Mouse (Mus musculus) spleen, postnatal 4 days (tissue): ENCODE results near the gene Pdzd2.
"Not testable (repeated sequence)": the region's sequence is repeated elsewhere in the genome, so short reads cannot be mapped to it uniquely, and the experiment has no call there.

ENCODE experiments used
- DNase-seq, 2 experiments: peaks; one replicate each; pipeline ENCODE4 v3.0.0; 2022; ENCODE audit warnings: low spot score in 2 of 2

The Pdzd2 gene

DNA sequence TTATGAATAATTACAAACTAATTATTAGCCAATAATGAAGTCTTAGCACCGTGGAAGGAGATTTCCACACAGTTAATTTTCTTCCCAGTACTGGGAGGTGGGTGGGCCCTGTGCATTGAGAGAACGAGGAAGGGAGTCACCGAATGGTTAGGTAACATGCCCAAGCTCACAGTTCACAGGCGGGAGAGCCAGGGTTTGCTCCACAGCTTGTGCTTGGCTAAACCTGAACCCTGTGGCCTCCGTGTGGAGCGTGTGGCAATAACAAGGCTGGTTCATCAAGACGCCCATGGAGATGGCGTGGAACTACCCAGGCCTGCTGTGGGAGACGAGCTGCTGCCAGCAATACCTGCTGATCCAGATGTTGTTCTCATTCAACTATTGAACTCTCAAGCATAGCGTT, 361.9 kb downstream of the Pdzd2 start:
- DNase-seq: no peak

- DNase-seq: no peak
Observed at GRCm38 (mm10) chr15:12376491-12377069, 363.1 kb downstream of the Pdzd2 start.

- peak; percentile 86 to 93 for DNase-seq
Observed at GRCm38 (mm10) chr15:12375641-12376311, 363.9 kb downstream of the Pdzd2 start.

GRCm38 (mm10) chr15:12374916-12375315, 364.8 kb downstream of the Pdzd2 start:
- no peak for DNase-seq

- DNase-seq: no peak
Observed at GRCm38 (mm10) chr15:12373918-12374317, 365.8 kb downstream of the Pdzd2 start.

DNA sequence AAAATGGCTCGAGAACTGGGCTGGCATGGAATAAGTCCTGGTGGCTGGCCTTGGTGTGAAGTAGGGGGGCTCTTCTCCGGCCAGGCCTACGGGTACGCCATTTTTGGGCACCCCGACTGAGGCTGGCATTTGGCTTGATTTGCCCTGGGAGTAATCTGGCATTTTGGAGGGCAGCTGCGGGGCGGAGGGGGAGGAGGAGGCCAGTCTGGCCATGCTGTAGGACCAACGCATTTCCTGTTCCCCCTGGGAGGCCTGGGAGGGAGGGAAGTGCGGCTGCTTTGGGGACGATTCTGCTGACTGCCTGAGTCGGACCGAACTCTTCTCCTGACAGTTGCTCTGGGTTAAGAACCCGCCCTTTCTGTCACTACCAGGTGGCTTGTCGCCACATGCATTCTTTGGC, 366.2 kb downstream of the Pdzd2 start:
- no peak for DNase-seq

DNA sequence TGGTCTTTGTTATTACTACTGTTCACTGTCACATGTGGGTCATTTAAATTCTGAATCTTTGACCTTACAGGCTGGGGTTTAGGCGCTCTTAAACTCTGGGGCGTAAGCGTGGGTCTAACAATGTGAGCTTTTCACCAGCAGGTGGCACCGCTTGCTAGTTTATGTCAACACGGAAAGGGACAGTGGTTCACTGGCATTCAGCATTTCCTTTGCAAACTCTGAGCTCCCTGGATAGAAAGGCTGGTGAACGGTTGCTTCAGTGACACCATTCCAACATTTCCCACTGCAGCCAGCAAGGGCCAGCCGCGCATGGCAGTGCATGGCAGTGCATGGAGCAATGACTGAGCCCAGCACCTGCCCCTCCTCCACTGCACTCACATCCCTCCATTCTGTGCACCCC, 368.5 kb downstream of the Pdzd2 start:
- peak; percentile 61 to 75 for DNase-seq

- DNase-seq: no peak
Observed at GRCm38 (mm10) chr15:12370096-12370495, 369.6 kb downstream of the Pdzd2 start.

DNA sequence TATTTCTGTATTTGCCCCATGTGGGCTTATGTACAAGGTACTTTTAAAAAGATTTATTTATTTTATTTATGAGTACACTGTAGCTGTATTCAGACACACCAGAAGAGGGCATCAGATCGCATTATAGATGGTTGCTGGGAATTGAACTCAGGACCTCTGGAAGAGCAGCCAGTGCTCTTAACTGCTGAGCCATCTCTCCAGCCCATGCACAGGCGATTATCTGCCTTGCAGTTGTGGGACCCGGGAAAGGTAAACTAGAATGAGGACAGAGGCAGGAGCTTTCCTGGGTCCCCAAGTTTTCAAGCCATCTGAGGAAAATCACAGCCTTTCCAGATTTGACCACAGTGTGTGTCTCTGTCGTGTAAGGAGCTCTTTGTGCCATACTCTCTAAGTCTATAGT, 370.9 kb downstream of the Pdzd2 start:
- DNase-seq: no peak

DNA sequence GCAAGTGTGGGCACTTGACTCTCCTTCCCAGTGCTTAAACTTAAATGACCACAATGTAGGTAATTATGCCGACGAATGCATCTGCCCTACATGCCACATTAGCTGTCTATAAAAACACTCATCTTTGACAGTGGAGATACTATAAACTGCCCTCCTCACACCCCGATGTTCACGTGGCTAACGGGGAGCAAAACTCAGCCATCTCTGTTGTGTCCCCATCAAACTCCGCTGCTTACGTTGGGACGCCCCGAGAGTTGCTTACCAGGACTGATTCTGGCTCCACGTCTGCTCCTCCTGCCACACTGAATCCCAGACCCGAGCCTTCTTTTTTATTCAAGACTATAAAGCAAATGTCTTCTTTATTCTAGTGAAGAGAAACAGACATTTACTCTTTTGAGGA, 371.4 kb downstream of the Pdzd2 start:
- no peak for DNase-seq

DNA sequence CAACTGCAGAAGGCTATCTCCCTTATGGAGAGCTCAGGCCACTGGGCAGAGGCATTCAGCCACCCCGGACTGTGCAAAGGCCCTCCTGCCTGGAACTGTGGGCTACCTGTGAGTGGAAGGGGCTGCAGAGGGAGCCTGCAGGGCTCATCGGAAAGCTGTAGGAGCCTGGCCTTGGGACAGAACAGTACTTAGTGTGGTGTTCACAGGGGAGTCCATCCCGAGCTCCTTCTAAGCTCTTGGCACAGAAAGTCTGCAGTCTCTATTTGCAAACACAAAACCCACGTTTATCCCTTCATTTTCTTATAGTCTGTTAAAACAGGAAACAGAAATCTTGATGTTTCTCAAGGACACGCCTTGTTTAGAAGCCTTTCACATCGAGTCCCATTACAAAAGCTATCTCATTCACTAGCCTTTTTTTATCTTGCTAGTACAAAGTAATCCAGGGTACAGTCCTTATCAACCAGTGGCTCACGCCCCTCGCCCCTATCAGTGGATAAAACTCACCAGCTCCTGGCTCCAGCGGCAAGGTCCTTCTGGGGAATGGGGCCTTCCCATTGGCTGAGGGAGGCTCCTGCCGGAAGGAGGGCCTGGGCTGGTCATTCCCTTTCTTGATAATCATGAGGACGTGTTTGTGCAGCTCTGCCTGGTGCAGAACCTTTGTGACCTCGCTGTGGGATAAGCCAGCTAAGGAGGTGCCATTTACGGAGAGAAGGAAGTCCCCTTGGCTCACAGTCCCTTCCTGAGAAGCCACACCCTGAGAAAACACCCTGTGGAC, 372.2 kb downstream of the Pdzd2 start:
- DNase-seq: peak in 1 of 2 experiments; percentile 54

- DNase-seq: not testable (repeated sequence)
Observed at GRCm38 (mm10) chr15:12366580-12367305, 373.0 kb downstream of the Pdzd2 start.

- DNase-seq: no peak
Observed at GRCm38 (mm10) chr15:12366072-12366469, 373.7 kb downstream of the Pdzd2 start.

GRCm38 (mm10) chr15:12365416-12366071, 374.2 kb downstream of the Pdzd2 start:
- no peak for DNase-seq

GRCm38 (mm10) chr15:12364096-12364495, 375.6 kb downstream of the Pdzd2 start:
- DNase-seq: no peak

DNA sequence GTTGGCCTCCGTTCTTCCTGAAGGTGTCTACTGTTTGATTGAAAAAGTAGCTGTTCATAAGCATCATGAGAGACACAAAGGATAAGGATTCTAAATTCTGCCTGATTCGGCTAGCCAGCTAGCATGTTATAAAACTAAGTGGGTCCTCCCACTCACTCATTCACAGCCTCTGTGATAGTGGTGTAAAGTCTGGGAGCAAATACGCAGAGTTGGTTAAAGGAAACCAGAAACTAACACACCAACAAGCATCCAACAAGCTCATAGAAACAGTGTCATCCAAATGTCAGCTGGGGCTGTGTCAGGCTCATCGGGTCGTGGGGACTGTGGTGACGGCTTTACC, 377.1 kb downstream of the Pdzd2 start:
- DNase-seq: no peak

- no peak for DNase-seq
Observed at GRCm38 (mm10) chr15:12362001-12362700, 377.6 kb downstream of the Pdzd2 start.

DNA sequence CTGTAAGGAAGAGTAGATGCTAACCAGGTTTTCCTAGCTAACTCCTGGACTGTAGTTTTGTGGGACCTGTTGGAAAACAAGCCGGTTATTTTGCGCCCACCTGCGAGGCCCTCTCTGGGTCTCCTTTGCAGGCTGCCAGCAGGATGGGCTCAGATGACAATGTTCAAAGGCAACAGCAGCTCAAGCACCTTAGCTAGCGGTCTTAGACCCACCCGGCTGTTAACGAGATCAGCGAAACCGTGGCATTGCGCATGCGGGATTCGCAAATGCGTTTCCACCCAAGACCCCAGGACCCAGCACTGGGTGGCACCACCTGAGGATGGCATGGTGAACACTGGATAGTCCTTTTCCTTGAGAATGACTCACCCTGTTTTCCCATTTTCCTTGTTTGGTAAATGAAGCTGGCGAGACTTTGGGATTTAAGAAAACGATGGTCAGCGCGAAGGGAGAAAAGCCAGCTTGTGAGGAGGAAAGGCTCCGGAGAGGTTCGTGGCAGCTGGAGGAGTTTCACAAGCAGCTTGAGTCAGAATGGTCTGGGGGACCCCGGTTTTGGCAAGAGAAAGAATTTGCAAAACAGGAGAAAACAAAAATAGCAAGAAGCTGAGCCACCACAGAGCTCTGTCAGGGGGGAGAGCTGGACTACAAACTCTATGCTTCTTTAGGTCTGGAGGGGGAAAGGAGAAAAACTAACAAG, 379.1 kb downstream of the Pdzd2 start:
- no peak for DNase-seq

DNA sequence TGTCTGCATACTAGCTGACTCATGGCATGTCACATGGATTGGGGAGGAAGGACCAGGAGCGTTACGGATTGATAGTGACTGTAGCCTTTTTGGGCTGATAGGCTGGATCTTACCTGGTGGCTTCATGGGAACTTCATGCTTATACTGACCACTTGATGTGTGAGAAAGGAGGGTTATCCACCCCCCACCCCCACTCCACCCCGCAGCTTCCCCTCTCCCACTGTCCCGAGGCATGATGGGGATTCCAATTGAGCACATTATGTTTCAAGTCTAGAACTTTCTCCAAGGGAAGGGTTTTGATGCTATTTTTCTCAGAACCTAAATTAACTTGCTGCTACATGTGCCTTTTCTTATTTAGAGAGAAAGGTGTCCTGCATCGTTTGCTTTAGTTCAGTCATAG, 381.3 kb downstream of the Pdzd2 start:
- DNase-seq: no peak

DNA sequence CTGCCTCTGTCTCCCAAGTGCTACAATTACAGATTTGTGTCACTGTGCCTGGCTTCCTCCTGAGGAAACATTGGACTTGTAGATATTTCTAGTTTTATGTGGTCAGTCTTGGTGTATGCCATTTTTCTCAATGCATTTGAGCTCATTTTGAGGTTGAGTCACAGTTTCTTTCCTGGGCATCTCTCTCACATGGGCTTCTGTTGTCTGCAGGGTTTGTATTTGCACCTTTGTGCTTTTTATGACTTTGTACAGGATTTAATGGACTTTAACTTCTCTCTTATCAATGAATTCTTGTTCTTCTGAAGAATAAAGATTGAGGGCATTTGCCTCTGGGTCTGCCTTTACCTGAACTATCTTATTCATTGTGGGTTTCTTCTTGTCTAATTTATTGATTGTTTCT, 382.3 kb downstream of the Pdzd2 start:
- no peak for DNase-seq

- no peak for DNase-seq
Observed at GRCm38 (mm10) chr15:12355907-12356306, 383.8 kb downstream of the Pdzd2 start.
